Mouse (Mus musculus) embryonic facial prominence, embryonic 11.5 days (tissue): Measurements from ENCODE around the gene Olfr432. TPM values are rescaled to one million over a fixed set of nuclear protein-coding genes. Genes with fewer than 3 reads are reported as not detected.

Experiments used
- ATAC-seq: fragments of 200-750 bp; cut with Nextera tagmentation; replicated peaks from 2 replicates; pipeline ENCODE4 v1.8.0; 2017; ENCODE audit warnings: low read depth; ENCODE audit not compliant: insufficient number of reproducible peaks, low FRiP score, low TSS enrichment
- DNase-seq: peaks from one replicate; pipeline ENCODE4 v3.0.0-alpha.2; 2015; ENCODE audit warnings: low spot score
- H3K27ac ChIP-seq: fragments of 300-500 bp; sonication (generic); replicated peaks from 2 replicates; pipeline ENCODE4 v1.5.1; 2014; ENCODE audit warnings: mild to moderate bottlenecking, low read depth, low read length, control low read depth
- H3K27me3 ChIP-seq: fragments of 300-500 bp; sonication (generic); 2 replicates; pipeline ENCODE4 v1.6.1; 2014; ENCODE audit warnings: mild to moderate bottlenecking, low read length, moderate library complexity, mixed read lengths; ENCODE audit not compliant: control insufficient read depth, insufficient read depth
- H3K36me3 ChIP-seq: fragments of 300-500 bp; sonication (generic); replicated peaks from 2 replicates; pipeline ENCODE4 v1.6.1; 2014; ENCODE audit warnings: low read depth, mild to moderate bottlenecking, low read length, moderate library complexity, mixed read lengths; ENCODE audit not compliant: control insufficient read depth, insufficient read depth
- H3K4me1 ChIP-seq: fragments of 300-500 bp; sonication (generic); 2 replicates; pipeline ENCODE4 v1.6.1; 2014; ENCODE audit warnings: low read length, mixed read lengths; ENCODE audit not compliant: control insufficient read depth, insufficient read depth
- H3K4me2 ChIP-seq: fragments of 300-500 bp; sonication (generic); 2 replicates; pipeline ENCODE4 v1.6.1; 2014; ENCODE audit warnings: low read depth, mild to moderate bottlenecking, control low read depth, low read length, moderate library complexity
- H3K4me3 ChIP-seq: fragments of 300-500 bp; sonication (generic); 2 replicates; pipeline ENCODE4 v1.5.1; 2014; ENCODE audit warnings: low read depth, low read length, control low read depth
- H3K9ac ChIP-seq: fragments of 300-500 bp; sonication (generic); replicated peaks from 2 replicates; pipeline ENCODE4 v1.6.1; 2014; ENCODE audit warnings: mild to moderate bottlenecking, control low read depth, low read length
- H3K9me3 ChIP-seq: fragments of 300-500 bp; sonication (generic); replicated peaks from 2 replicates; pipeline ENCODE4 v1.6.1; 2016; ENCODE audit warnings: mild to moderate bottlenecking, low read length, inconsistent platforms, mixed read lengths; ENCODE audit not compliant: control insufficient read depth
- WGBS: fragments of 180-500 bp; shearing (Covaris S2); extraction: QIAGEN DNeasy Blood & Tissue Kit; methylation state at CpG from one replicate; pipeline ENCODE4 v1.1.7; 2014; 5-methylcytosine and 5-hydroxymethylcytosine counted together
- polyA plus RNA-seq: library from polyadenylated mRNA; unstranded; fragments of >200 nt; fragmentation: Nextera tagmentation; extraction: Ambion mirVana; gene quantifications from 2 replicates; pipeline ENCODE4 v1.2.1, GENCODE M21; 2014

The Olfr432 gene
- polyA plus RNA-seq, 1 experiment from 2014 or later, result not detected

DNA sequence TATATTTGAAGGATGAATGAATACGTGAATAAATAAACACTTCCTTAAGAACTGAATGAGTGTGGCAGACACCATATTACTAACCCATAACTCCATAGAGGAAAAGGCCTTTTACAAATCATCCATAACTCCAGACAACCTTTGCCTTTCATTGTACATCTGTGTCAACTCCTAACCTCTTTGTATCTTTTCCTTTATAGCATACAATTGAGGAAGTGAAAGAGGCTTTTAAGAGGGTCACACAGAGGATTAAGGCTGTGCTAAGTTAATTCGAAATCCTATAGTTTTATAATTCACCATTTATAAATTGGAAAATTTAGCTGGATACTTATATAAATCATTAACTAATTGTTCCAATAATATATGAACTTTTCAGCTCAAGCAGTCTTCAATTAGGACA lies 6.2 kb downstream of the Olfr432 start:
- no peak overlapping the region for H3K4me3 ChIP-seq
- ATAC-seq (no peak), DNase-seq (no peak)
- no peaks in the 10 kb centered on the region for H3K36me3 ChIP-seq
- H3K27me3 ChIP-seq, result no peaks in the 10 kb centered on the region
- H3K4me2 ChIP-seq, result no peak overlapping the region
- H3K9ac ChIP-seq, result no peak overlapping the region
- no peaks in the 10 kb centered on the region for H3K9me3 ChIP-seq
- WGBS, result 82% methylated on average over 2 of the region's 2 CpGs
- H3K4me1 ChIP-seq, result no peaks in the 10 kb centered on the region
- H3K27ac ChIP-seq, result no peak overlapping the region

DNA sequence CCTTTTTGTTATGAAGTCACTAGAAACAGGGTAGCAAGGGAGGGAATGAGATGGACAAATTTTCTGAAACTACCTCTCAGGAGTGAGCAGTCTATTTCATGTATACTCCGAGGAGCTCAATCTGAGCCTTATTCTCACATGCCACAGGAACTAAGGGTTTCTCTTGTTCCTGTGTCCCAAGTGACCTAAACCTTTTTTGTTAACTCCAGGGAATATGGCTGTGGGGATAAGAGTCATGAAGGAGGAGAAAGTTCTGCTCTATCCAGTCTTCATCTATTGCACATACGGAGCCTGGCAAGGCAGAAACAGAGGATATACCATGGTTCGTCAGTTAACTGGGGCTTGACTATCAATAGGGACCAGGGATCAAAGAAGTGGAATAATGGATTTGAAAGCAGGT lies 17.3 kb downstream of the Olfr432 start, which contains the start of gene Olfr430:
TSS of gene Olfr430 (plus strand) at position 301 of the 400 bp plus-strand sequence.
- Histone ChIP-seq H3K4me1 (no peaks in the 10 kb centered on the region), H3K27me3 (no peaks in the 10 kb centered on the region), H3K9me3 (no peaks in the 10 kb centered on the region), H3K36me3 (no peaks in the 10 kb centered on the region), H3K27ac (no peak within 1 kb of the TSS), H3K4me3 (no peak within 1 kb of the TSS), H3K9ac (no peak within 1 kb of the TSS), H3K4me2 (no peak within 1 kb of the TSS)
- ATAC-seq (no peak), DNase-seq (no peak)
- WGBS, result 85% methylated on average over 3 of the region's 3 CpGs

DNA sequence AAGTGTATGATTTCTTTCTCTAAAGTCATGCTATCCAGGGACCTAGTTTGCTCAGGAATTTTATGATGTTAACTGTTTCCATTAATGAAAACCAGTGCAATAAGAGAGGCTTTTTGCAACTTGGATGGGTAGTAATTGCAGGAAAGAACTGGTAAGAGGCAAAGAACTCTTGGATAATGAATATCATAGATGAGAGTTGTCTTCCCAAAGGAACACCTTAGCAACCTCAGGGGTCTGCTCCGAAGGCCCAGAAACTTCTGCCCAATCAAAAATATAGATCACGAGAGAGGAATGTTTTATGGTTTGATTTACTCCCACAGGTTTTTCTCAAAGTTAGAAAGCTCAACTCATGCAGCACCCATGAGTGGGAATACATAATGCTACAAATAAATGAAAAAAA lies 35.0 kb downstream of the Olfr432 start, which contains the start of gene Olfr429:
TSS of gene Olfr429 (plus strand) at position 301 of the 400 bp plus-strand sequence.
- Histone ChIP-seq H3K4me1 (no peaks in the 10 kb centered on the region), H3K4me2 (no peak within 1 kb of the TSS), H3K4me3 (no peak within 1 kb of the TSS), H3K27ac (no peak within 1 kb of the TSS), H3K36me3 (no peaks in the 10 kb centered on the region), H3K9ac (no peak within 1 kb of the TSS), H3K9me3 (no peaks in the 10 kb centered on the region), H3K27me3 (no peaks in the 10 kb centered on the region)
- 89% methylated on average over 2 of the region's 2 CpGs for WGBS
- no peak for ATAC-seq
- DNase-seq, result no peak

DNA sequence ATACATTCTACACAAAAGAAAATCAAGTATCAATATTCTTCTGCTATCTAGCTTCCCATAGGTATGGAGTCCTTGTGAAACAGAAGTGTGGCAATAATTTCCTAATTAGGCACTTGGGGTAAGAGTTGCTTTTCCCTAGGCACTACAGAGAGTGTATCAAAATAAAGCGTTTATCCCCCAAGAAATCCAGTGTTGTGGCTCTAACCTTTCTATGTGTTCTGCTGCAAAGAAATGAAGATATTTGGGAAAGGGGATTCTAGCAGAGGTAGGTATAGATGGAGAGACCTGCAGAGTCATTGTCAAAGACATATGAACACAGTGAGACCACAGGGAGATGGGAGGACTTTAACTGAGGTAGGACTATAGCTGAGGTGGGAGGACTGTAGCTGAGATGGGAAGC lies 47.6 kb downstream of the Olfr432 start, which contains the start of gene Olfr427:
TSS of gene Olfr427 (plus strand) at position 301 of the 400 bp plus-strand sequence.
- Histone ChIP-seq H3K36me3 (no peaks in the 10 kb centered on the region), H3K4me2 (no peak within 1 kb of the TSS), H3K9me3 (no peaks in the 10 kb centered on the region), H3K4me1 (no peaks in the 10 kb centered on the region), H3K27me3 (no peaks in the 10 kb centered on the region), H3K27ac (no peak within 1 kb of the TSS), H3K9ac (no peak within 1 kb of the TSS), H3K4me3 (no peak within 1 kb of the TSS)
- DNase-seq (no peak), ATAC-seq (no peak)
- 90% methylated on average over 1 of the region's 1 CpGs for WGBS

DNA sequence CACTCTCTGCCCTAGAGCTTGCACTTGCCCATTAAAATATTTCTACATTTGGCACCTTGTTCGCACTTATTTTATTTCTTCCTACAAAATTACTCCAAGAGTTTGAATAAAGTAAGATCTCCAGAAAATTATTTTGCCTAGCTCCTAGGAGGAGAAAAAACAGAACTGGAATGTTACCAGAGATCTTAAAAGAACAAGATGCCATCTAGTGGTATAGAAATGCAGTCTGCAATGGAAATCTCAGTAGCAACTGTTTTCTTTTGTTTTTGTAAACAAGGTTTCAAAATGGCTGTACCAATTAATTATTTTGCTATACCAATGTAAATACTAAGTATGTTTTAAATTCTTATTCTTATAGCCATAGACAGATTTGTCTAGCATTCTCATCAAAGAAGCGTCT lies 54.7 kb downstream of the Olfr432 start:
- H3K4me3 ChIP-seq, result no peak overlapping the region
- H3K9ac ChIP-seq, result no peak overlapping the region
- no peaks in the 10 kb centered on the region for H3K4me1 ChIP-seq
- no peaks in the 10 kb centered on the region for H3K36me3 ChIP-seq
- DNase-seq (no peak), ATAC-seq (no peak)
- H3K9me3 ChIP-seq, result no peaks in the 10 kb centered on the region
- H3K4me2 ChIP-seq, result no peak overlapping the region
- H3K27me3 ChIP-seq, result no peaks in the 10 kb centered on the region
- 63% methylated on average over 2 of the region's 2 CpGs for WGBS
- no peak overlapping the region for H3K27ac ChIP-seq

Other genes starting within 250 kb of the Olfr432 start
- gene Ifi211, start 136.2 kb upstream of the Olfr432 start, polyA plus RNA-seq, result 0.28 and 0.40 TPM in 2 replicates
- gene Mndal, start 106.7 kb upstream of the Olfr432 start, polyA plus RNA-seq, result 0.49 and 0.75 TPM in 2 replicates
- gene Ifi203, start 106.5 kb upstream of the Olfr432 start, polyA plus RNA-seq, result 0.17 and 0.38 TPM in 2 replicates
- gene Ifi202b, start 66.5 kb upstream of the Olfr432 start, polyA plus RNA-seq, result 0.20 and 0.36 TPM in 2 replicates
- gene Ifi205, start 17.4 kb upstream of the Olfr432 start, polyA plus RNA-seq, result not detected in 2 replicates
- gene Olfr433, start 8.5 kb upstream of the Olfr432 start, polyA plus RNA-seq, result not detected in 2 replicates
- gene Olfr430, start 17.4 kb downstream of the Olfr432 start, polyA plus RNA-seq, result 0.07 TPM in 1 of 2 replicates, not detected in the other
- not detected in 2 replicates for gene Olfr429, start 35.1 kb downstream of the Olfr432 start, polyA plus RNA-seq
- not detected in 2 replicates for gene Olfr427, start 47.7 kb downstream of the Olfr432 start, polyA plus RNA-seq
- 0.64 and 0.90 TPM in 2 replicates for gene Olfr231, start 72.0 kb downstream of the Olfr432 start, polyA plus RNA-seq
- 0.29 TPM in 1 of 2 replicates, not detected in the other for gene Olfr424, start 82.3 kb downstream of the Olfr432 start, polyA plus RNA-seq
- gene Olfr420, start 106.4 kb downstream of the Olfr432 start, polyA plus RNA-seq, result 0.14 and 0.34 TPM in 2 replicates
- 2.0 and 2.4 TPM in 2 replicates for gene Spta1, start 123.6 kb downstream of the Olfr432 start, polyA plus RNA-seq
- gene Olfr419, start 202.9 kb downstream of the Olfr432 start, polyA plus RNA-seq, result not detected in 2 replicates